Mouse (Mus musculus): ENCODE data around the gene Rreb1.

GRCm38 (mm10) chr13:37851617-37852016 lies 73.4 kb downstream of the Rreb1 start:
- TF ChIP-seq CTCF (conservative IDR thresholded peaks at IDR 0.05; ENCODE audit: low read length), result no peak
- no peak for TF ChIP-seq POU5F1 (IDR thresholded peaks at IDR 0.05; ENCODE audit: borderline replicate concordance, low read length)
- TF ChIP-seq NANOG (IDR thresholded peaks at IDR 0.05; ENCODE audit: borderline replicate concordance, low read length), result no peak

All from E14TG2a.4 (cell line).